Mouse (Mus musculus): Measurements from ENCODE around the gene Cryaa.

Cryaa gene

DNA sequence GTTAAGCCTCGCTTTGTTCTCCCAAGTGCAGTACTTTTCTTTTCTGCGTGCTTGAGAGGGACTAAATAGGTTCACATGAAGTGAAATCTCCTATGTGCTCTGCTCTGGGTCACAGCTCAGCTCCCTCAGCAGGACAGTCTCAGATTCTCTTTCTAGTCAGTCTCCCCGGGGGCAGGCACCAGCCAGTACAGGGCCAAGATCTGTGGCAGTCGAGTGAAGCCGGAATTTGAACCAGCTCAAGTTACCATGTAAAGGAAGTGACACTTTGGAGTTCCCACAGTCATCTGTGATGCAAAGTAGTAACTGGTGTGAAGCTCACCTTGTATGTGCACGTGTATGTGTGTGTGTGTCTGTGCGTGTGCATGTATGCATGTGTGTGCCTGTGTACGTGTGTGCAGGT lies 32.8 kb downstream of the Cryaa start:
- no peak for DNase-seq

DNA sequence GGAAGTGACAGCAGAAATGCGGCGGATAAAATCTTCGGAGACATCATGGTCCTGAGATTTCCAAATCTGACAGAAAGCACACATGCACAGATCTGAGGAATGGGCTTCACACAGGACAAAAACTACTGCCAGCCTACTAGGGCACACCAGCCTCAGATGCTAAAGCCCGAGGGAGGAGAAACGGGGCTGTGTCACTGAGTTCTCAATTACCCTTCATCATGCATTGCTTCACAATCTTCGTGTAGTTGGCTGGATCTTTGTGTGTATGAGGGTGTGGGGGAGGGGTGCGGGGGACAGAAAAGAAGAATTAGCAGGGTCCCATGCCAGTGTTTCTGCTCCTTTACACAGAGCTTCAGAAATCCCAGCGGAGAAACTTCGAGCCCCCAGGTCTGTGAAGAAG lies 36.1 kb downstream of the Cryaa start:
- no peak for DNase-seq

DNA sequence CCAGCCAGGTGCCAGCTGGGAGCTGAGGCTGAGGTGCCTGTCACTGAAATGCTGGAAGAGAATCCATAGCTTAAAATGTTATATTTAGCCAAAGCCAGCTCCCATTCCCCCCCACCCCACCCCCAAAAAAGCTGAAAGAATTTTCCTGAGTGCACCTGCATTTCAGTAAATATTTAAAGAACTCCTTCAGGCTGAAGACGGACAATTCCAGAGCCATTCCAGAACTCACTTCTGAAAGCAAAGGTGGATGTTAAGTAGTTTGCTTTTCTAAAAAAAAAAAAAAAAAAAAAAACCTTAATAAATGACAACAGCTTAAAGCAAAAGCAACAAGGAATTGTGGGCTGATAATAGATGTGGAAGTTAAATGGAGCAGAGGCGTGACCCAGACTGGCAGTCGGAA lies 36.5 kb downstream of the Cryaa start:
- DNase-seq = no peak

DNA sequence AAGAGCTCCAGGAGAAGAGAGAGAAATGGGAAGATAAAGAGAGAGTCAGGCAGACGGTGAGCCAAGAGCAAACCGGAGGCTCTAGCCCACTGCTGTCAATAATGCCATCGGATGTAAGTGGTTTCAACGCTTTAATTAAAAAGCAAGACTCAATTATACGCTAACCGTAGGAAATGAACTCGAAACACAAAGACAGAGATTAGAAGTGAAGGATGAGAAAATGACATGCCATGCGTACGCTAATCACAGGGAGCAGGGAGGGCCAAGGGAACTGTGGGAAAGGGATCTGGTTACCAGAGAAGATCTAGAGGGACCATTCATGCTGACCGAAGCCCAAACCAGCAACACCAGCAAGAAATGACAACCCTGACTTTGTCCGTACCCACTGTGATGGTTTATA lies 37.4 kb downstream of the Cryaa start:
- DNase-seq = no peak

DNA sequence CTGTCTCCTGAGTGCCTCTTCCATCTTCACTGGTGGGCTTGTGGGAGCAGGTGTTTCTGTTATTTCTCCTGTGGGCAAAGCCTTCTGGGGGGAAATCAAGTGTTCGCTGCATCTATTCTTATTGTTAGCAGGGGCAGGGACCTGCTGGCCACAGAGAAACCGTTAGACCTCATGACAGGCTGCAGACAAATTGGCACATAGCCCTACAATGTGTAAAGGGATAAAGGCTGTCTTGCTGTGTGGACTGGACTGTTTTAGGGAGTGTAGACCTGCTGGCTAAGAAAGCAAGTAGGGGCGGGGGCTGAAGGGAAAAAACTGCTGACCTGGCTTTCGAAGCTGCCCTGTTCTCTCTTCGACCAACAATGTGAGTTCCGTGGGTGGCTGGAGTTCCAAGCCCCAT lies 44.0 kb downstream of the Cryaa start:
- no peak for DNase-seq

DNA sequence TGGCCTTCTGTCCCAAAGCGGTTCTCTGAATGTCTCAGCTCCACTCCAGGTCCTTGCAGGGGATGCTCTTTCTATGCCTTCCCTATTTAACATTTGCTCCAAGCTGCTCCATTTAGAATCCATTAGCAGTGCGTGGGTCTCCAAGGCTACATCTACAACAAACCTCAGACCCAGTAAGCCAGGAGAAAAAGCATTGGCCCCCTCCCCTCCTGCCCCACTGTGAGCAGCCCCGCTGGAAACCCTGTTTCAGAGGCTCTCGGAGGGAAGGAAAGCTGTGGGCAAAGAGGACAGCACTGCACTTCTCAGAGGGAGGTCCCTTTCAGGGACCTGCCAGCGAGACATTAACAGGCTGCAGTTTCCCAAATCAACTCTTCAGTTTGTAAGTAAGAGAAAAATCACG lies 47.8 kb downstream of the Cryaa start:
- no peak for DNase-seq

DNA sequence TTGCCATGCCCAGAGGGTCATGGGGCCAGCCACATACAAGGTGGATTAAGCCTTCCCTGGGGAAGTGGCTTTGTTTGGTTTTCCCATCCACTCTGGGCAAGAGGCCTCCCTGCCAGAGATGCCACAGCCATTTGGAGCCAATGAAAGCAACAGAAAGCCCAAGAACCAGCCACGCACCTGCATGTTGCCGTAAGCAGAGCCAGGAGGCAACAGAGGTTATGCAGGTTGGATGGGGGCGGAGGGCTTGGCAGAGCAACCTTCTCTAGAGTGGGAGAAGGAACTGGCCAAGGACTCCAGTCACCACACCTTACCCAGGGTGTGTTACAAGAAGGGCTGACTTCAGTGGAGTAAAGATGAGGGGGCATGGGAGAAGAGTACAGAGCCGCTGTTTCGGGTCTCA lies 48.6 kb downstream of the Cryaa start:
- DNase-seq = no peak

DNA sequence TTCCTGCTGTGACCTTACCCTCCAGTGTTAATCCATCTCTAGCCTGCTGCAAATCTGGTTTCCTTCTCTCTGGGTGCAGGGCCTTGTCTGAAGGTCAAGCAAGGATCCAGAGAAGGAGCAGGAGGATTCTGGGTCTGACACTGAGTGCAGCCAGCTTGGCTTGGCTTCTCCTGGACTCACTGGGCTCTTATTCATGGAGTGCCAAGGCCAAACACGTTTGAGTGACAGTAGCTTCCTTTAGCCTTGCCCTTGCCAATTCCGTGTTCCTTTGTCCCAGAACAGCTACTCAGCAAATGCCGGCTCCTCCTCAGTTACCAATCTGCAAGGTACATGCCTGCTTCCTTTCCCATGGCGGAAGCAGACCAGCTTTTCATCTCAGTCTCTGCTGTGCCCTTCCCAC lies 49.6 kb downstream of the Cryaa start:
- DNase-seq = no peak

DNA sequence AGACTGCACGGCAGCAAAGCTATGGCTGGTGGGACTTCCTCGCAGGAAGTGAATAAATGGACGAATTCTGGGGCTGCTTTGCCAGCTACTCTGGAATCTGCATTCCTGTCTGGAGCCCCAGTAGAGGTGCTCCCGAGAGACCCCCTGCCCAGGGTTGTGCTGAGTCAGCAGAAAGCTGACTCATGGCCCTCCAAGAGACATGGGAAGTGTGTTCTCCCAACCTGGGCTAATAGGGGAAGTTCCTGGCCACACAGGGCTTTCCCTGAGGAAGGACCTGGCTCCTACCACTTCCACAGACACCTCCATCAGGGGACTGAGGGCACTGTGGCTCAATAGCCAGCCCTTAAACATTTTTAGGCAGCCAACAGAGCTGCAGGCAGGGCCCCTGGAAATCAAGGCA lies 50.4 kb downstream of the Cryaa start:
- no peak for DNase-seq

DNA sequence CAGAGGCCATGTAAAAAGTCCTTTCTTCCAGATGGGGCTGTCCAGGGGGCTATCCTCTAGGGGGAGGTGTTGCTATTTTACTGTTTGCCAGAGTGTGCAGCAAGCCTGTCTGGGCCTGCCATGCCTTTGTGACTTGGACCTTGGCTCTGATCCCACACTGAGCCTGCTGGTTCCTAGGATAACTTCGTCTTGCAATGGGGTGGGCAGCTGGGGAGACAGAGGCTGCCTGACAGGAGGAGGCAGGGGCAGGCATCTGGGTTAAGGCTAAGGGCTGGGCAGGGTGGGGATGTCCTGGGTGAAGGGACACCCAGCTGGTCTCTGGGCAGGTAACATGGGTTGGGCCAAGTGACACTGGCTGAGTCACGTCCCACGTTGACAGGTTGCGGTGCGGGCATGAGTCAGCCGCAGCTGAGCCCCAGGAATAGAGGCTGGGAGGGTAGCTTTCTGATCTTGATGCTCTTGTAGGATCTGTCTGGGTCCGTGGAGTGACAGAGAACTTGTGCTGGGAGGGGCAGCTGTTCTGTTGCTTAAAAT lies 51.4 kb downstream of the Cryaa start:
- peak; percentile 85 for DNase-seq

DNA sequence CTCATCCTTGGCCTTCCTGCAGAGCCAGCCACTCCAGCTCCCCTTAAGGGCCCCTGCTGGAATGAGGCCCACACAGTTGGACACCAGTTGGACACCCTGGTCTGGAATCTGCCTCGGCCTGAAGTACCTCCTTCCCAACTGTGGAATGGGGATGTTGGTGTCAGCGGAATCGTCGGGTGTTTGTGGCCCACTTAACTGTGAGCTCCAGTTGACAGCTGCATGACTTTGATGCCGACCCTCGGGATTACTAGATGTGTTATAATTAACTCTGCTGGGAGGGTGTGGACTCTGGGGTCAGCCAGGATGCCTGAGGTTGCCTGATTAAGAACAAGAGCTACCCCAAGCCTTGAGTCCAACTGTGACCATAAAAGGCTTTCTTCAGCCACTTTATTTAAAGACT lies 53.4 kb downstream of the Cryaa start:
- DNase-seq = no peak
